Mouse (Mus musculus): Measurements from ENCODE around the gene Hist1h1d.
"Not testable (repeated sequence)": the region's sequence is repeated elsewhere in the genome, so short reads cannot be mapped to it uniquely, and the experiment has no call there.

Hist1h1d gene

GRCm38 (mm10) chr13:23573034-23573897 lies 20.2 kb downstream of the Hist1h1d start:
- not testable (repeated sequence) for DNase-seq (ENCODE audit: low read depth, low spot score)

- DNase-seq (ENCODE audit: low read depth, low spot score), result peak; percentile 99
Measured at GRCm38 (mm10) chr13:23573898-23574524, 20.9 kb downstream of the Hist1h1d start, which contains the start of the genes Hist1h2bf and Hist1h2ad. Gene Hist1h2bf (minus strand): TSS chr13:23574196. Gene Hist1h2ad (plus strand): TSS chr13:23574381.

GRCm38 (mm10) chr13:23574546-23575170 lies 21.6 kb downstream of the Hist1h1d start:
- DNase-seq (ENCODE audit: low read depth, low spot score), result not testable (repeated sequence)

- DNase-seq (ENCODE audit: low read depth, low spot score), result peak; percentile 91
Measured at GRCm38 (mm10) chr13:23575271-23575851, 22.3 kb downstream of the Hist1h1d start, which contains the start of gene Hist1h3d. Gene Hist1h3d (plus strand): TSS chr13:23575763.

- not testable (repeated sequence) for DNase-seq (ENCODE audit: low read depth, low spot score)
Measured at GRCm38 (mm10) chr13:23575864-23576313, 22.8 kb downstream of the Hist1h1d start.

- no peak for DNase-seq (ENCODE audit: low read depth, low spot score)
Measured at GRCm38 (mm10) chr13:23576351-23576881, 23.4 kb downstream of the Hist1h1d start.

GRCm38 (mm10) chr13:23576906-23577639 lies 24.0 kb downstream of the Hist1h1d start:
- DNase-seq (ENCODE audit: low read depth, low spot score), result no peak

GRCm38 (mm10) chr13:23577835-23578234 lies 24.8 kb downstream of the Hist1h1d start:
- DNase-seq (ENCODE audit: low read depth, low spot score), result no peak

DNA sequence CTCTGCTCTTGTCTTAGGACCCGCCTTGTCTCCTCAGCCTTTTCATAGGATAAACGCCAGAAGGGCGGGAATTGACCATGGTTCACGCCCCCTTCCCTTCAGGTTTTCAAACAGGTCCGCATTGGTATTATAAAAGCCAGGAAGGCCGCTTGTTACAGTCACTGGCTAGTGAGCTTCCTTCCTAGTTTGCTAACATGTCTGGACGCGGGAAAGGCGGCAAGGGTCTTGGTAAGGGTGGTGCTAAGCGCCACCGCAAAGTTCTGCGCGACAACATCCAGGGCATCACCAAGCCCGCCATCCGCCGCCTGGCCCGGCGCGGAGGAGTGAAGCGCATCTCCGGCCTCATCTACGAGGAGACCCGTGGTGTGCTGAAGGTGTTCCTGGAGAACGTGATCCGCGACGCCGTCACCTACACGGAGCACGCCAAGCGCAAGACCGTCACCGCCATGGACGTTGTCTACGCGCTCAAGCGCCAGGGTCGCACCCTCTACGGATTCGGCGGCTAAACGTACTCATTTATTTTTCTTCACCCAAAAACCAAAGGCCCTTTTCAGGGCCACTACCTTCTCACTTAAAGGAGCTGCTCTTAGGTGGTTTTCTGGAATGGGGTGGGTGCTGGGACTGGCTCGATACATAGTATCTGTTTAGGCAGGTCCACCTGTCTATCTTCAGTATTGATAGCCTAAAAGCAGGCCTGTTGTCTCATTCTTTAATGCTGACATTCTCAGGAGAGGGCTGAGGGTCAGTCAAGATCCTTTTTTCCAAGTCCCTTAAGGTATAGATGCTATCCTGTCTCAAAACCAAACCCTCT lies 28.6 kb downstream of the Hist1h1d start, which contains the start of gene Hist1h4d:
Hist1h4d (plus strand) TSS at position 191 of the 811 bp plus-strand sequence.
- peak; percentile 99 for DNase-seq (ENCODE audit: low read depth, low spot score)

GRCm38 (mm10) chr13:23582219-23583056 lies 29.4 kb downstream of the Hist1h1d start:
- DNase-seq (ENCODE audit: low read depth, low spot score), result no peak

DNA sequence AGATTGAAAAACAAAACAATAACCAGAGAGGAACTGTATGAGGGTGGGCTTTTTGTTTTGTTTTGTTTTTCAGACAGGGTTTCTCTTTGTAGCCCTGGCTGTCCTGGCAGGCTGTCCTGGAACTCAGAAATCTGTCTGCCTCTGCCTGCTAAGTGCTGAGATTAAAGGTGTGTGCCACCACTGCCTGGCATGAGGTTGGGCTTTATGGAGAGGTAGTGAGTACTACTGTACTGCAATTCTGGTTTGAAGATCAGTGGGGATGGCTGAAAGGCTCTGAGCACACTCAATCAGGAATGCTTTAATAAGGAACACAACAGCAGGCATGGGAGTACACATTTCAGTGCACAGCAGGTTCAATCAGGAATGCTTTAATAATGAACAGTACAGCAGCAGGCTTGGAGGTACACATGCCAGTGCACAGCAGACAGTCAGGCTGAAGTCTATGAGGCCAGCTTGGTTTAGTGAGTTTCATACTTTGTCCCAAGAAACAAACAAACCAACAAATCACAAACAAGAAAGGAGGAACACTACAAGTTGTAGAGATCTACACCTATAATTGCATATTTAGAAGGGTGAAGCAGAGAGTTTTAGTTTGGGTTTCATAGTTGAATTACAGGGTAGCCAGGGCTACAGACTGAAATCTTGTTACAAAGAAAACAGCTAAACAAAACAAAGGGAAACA lies 30.5 kb downstream of the Hist1h1d start:
- no peak for DNase-seq (ENCODE audit: low read depth, low spot score)

DNA sequence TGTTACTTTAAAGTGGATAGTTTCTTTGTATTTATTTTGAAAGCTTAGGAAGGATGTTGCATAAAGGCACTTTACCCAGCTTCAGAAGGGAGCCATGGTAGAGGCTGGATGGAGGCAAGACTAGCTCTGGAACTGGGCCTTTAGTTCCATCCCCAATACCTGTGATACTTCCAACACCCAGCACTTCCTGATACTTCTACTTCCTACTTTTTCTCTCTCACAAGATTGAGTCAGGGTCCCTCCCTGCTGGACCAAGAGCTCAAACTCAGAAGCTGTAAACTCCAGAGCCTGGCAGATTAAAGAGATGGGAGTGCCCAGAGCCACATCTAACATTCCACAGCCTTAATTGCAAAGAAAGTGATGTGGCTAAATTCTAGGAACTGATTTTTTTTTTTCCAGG lies 31.3 kb downstream of the Hist1h1d start:
- DNase-seq (ENCODE audit: low read depth, low spot score), result no peak

GRCm38 (mm10) chr13:23585029-23585441 lies 32.0 kb downstream of the Hist1h1d start:
- DNase-seq (ENCODE audit: low read depth, low spot score), result peak; percentile 85

- peak; percentile 97 for DNase-seq (ENCODE audit: low read depth, low spot score)
Measured at GRCm38 (mm10) chr13:23585442-23586098, 32.5 kb downstream of the Hist1h1d start.

- DNase-seq (ENCODE audit: low read depth, low spot score), result no peak
Measured at GRCm38 (mm10) chr13:23586099-23586939, 33.3 kb downstream of the Hist1h1d start.

DNA sequence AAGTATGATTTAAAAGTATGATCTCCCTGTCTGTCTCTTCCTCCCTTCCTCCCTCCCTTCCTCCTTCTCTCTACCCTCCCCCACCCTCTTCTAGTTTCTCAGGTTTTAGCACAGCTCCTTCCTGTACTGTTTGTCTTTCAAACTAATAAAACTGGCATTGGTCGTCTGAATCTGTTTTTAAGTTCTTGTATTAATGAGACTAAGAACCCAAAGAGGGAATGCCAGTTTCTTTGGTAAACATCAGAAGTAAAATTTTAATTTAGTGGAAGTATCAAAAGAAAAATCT lies 33.8 kb downstream of the Hist1h1d start:
- DNase-seq (ENCODE audit: low read depth, low spot score), result no peak

GRCm38 (mm10) chr13:23591206-23591605 lies 38.1 kb downstream of the Hist1h1d start:
- no peak for DNase-seq (ENCODE audit: low read depth, low spot score)
